In genomic region chr17:26553033-26553432, GRCm38 (mm10) we compare ENCODE assay signal across 25 mouse cellular contexts.
"Had no signal": no experiment of that assay in that cellular context is flagged by ENCODE, and none has a peak within 500 bp of the region (broad histone marks: within the 10 kb centered on the region; RNA-seq: fewer than 3 reads in every experiment).

No protein-coding gene starts in this region.

- DNase-seq: gastrocnemius, postnatal 14 days; gastrocnemius, postnatal 36 days; heart, adult 11 months; heart, adult 2 months; heart, postnatal 14 days; heart, postnatal 36 days; kidney, adult 11 months; kidney, adult 2 months; kidney, adult 9 months; kidney, postnatal 14 days; kidney, postnatal 36 days; layer of hippocampus, adult 9-11 months; left cerebral cortex, postnatal 4 days had no signal

- H3K36me3 ChIP-seq: heart, embryonic 13.5 days; heart, embryonic 15.5 days; hindbrain, embryonic 13.5 days; hindbrain, embryonic 15.5 days; kidney, embryonic 15.5 days; limb, embryonic 13.5 days; limb, embryonic 15.5 days; liver, embryonic 12.5 days had no signal

- H3K4me2 ChIP-seq: heart, embryonic 11.5 days; heart, embryonic 13.5 days; heart, embryonic 15.5 days; hindbrain, embryonic 13.5 days; hindbrain, embryonic 15.5 days; kidney, embryonic 15.5 days; limb, embryonic 13.5 days; limb, embryonic 15.5 days; liver, embryonic 12.5 days had no signal

- H3K9me3 ChIP-seq: heart, embryonic 13.5 days; heart, embryonic 15.5 days; hindbrain, embryonic 13.5 days; hindbrain, embryonic 15.5 days; kidney, embryonic 15.5 days; limb, embryonic 13.5 days; limb, embryonic 15.5 days; liver, embryonic 12.5 days had no signal

- H3K4me3 ChIP-seq: heart, adult 2 months; heart, embryonic 13.5 days; heart, embryonic 15.5 days; hindbrain, embryonic 13.5 days; hindbrain, embryonic 15.5 days; kidney, embryonic 15.5 days; limb, embryonic 13.5 days; limb, embryonic 15.5 days; liver, embryonic 12.5 days had no signal

- H3K9ac ChIP-seq: heart, embryonic 13.5 days; heart, embryonic 15.5 days; hindbrain, embryonic 13.5 days; hindbrain, embryonic 15.5 days; kidney, embryonic 15.5 days; limb, embryonic 13.5 days; limb, embryonic 15.5 days; liver, embryonic 12.5 days; liver, embryonic 14.5 days had no signal

- H3K4me1 ChIP-seq: hindbrain, embryonic 15.5 days had no signal

- H3K27ac ChIP-seq: heart, adult 2 months; heart, embryonic 13.5 days; heart, embryonic 15.5 days; hindbrain, embryonic 13.5 days; hindbrain, embryonic 15.5 days; hindbrain, postnatal 0 days; kidney, embryonic 15.5 days; kidney, postnatal 0 days; limb, embryonic 13.5 days; limb, embryonic 15.5 days; liver, embryonic 12.5 days; liver, embryonic 14.5 days had no signal

- H3K27me3 ChIP-seq: heart, embryonic 15.5 days; hindbrain, embryonic 15.5 days; limb, embryonic 15.5 days had no signal
